Mouse (Mus musculus): ENCODE measurements at regions not wholly inside any gene's neighbourhood (a gene's known extent, or its start where the extent isn't known, plus 50 kb on each side); places are given as distances from the start of the nearest gene placed in this dataset.

- TF ChIP-seq CTCF (IDR thresholded peaks at IDR 0.05; ENCODE audit: insufficient read depth, low read depth, low read length), result no peak
- no peak for TF ChIP-seq POLR2A (IDR thresholded peaks at IDR 0.05; ENCODE audit: insufficient read depth, low read depth, low read length)
Measured at GRCm38 (mm10) chr1:189142982-189143451, 135.4 kb upstream of the Kctd3 start.
